Mouse (Mus musculus) stomach, embryonic 16.5 days (tissue): ENCODE results near the gene Ehd4. TPM values are rescaled to one million over a fixed set of nuclear protein-coding genes. Genes with fewer than 3 reads are reported as not detected.

ENCODE experiments used
- ATAC-seq: fragments of 200-750 bp; cut with Nextera tagmentation; 2 replicates; pipeline ENCODE4 v1.8.0; 2017; ENCODE audit warnings: moderate number of reproducible peaks, moderate TSS enrichment; ENCODE audit not compliant: insufficient read depth, low FRiP score
- H3K27ac ChIP-seq: fragments of 300-500 bp; sonication (generic); 2 replicates; pipeline ENCODE4 v1.5.1; 2014; ENCODE audit warnings: low read length
- H3K27me3 ChIP-seq: fragments of 300-500 bp; sonication (generic); 2 replicates; pipeline ENCODE4 v1.6.1; 2014; ENCODE audit warnings: low read length, control low read depth, mixed read lengths; ENCODE audit not compliant: control insufficient read depth, insufficient read depth
- H3K36me3 ChIP-seq: fragments of 300-500 bp; sonication (generic); 2 replicates; pipeline ENCODE4 v1.6.1; 2014; ENCODE audit warnings: low read length; ENCODE audit not compliant: control insufficient read depth, insufficient read depth
- H3K4me1 ChIP-seq: fragments of 300-500 bp; sonication (generic); 2 replicates; pipeline ENCODE4 v1.6.1; 2014; ENCODE audit warnings: low read length, control low read depth, mixed read lengths; ENCODE audit not compliant: control insufficient read depth, insufficient read depth
- H3K4me2 ChIP-seq: fragments of 300-500 bp; sonication (generic); 2 replicates; pipeline ENCODE4 v1.6.1; 2014; ENCODE audit warnings: low read depth, low read length, mixed read lengths
- H3K4me3 ChIP-seq: fragments of 300-500 bp; sonication (generic); replicated peaks from 2 replicates; pipeline ENCODE4 v1.5.1; 2014; ENCODE audit warnings: mild to moderate bottlenecking, low read length
- H3K9ac ChIP-seq: fragments of 300-500 bp; sonication (generic); 2 replicates; pipeline ENCODE4 v1.6.1; 2014; ENCODE audit warnings: low read length
- H3K9me3 ChIP-seq: fragments of 300-500 bp; sonication (generic); replicated peaks from 2 replicates; pipeline ENCODE4 v1.6.1; 2016; ENCODE audit warnings: low read length, control low read depth; ENCODE audit not compliant: control insufficient read depth
- WGBS: fragments of 180-500 bp; shearing (Covaris S2); extraction: QIAGEN DNeasy Blood & Tissue Kit; methylation state at CpG from one replicate; pipeline ENCODE4 v1.1.7; 2014; 5-methylcytosine and 5-hydroxymethylcytosine counted together
- polyA plus RNA-seq: library from polyadenylated mRNA; unstranded; fragments of >200 nt; fragmentation: Nextera tagmentation; extraction: Ambion mirVana; gene quantifications from 2 replicates; pipeline ENCODE4 v1.2.1, GENCODE M21; 2015

Gene Ehd4
- polyA plus RNA-seq, 1 experiment from 2014 or later, result 46.5 TPM

DNA sequence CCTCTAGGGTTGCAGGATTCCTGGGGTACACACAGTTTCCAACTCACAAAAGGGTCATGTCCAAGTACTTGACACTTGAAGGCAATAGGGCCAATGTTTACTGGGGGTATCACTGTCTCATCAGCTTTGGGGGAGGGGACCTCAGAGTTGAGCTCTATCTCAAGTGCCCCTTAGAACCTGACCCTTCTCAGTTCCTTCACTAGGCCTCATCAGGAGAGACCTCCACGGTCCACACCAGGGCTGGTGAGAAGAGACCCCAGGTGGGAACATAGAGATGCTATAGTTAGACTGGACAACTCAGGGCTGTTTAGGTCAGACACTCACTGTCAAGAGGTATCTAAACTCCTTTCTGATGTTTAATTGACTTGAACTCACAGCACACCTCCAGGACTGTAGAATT, 15.3 kb downstream of the Ehd4 start:
- no peak for ATAC-seq
- no peak overlapping the region for H3K4me3 ChIP-seq
- H3K27ac ChIP-seq, result no peak overlapping the region
- 0 out of 2 replicates have a peak, but pooled peaks cover 2% of the 10 kb centered on the region for H3K36me3 ChIP-seq
- no peak overlapping the region for H3K9ac ChIP-seq
- no peaks in the 10 kb centered on the region for H3K27me3 ChIP-seq
- no peak overlapping the region for H3K4me2 ChIP-seq
- peaks cover 14% of the 10 kb centered on the region; the same call in 1 of the 2 replicates for H3K4me1 ChIP-seq
- 87% methylated on average over 1 of the region's 1 CpGs for WGBS
- H3K9me3 ChIP-seq, result no peaks in the 10 kb centered on the region

DNA sequence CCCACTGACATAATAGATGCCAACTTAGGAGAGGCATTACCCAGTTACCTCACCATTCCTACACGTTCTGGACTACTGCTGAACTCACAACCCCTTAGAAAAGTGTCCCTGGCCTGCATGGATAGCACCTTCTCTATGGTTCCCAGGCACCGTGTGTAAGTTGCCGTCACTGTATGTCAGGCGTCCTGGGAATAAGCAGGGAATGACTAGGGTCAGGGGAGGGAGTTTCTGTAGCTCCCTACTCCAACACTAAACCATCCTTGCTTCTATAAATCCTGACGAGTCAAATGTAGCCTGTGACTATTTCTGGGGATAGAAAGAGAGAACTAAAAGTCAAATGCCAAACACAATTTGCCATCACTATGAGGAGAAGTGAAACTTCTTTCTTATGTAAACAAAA, 17.1 kb downstream of the Ehd4 start:
- no peak overlapping the region for H3K4me2 ChIP-seq
- peaks cover 14% of the 10 kb centered on the region; the same call in 1 of the 2 replicates for H3K4me1 ChIP-seq
- H3K4me3 ChIP-seq, result no peak overlapping the region
- no peak overlapping the region for H3K27ac ChIP-seq
- ATAC-seq, result no peak
- H3K9ac ChIP-seq, result no peak overlapping the region
- no peaks in the 10 kb centered on the region for H3K27me3 ChIP-seq
- no peaks in the 10 kb centered on the region for H3K9me3 ChIP-seq
- WGBS, result 65% methylated on average over 5 of the region's 5 CpGs
- 0 out of 2 replicates have a peak, but pooled peaks cover 2% of the 10 kb centered on the region for H3K36me3 ChIP-seq

DNA sequence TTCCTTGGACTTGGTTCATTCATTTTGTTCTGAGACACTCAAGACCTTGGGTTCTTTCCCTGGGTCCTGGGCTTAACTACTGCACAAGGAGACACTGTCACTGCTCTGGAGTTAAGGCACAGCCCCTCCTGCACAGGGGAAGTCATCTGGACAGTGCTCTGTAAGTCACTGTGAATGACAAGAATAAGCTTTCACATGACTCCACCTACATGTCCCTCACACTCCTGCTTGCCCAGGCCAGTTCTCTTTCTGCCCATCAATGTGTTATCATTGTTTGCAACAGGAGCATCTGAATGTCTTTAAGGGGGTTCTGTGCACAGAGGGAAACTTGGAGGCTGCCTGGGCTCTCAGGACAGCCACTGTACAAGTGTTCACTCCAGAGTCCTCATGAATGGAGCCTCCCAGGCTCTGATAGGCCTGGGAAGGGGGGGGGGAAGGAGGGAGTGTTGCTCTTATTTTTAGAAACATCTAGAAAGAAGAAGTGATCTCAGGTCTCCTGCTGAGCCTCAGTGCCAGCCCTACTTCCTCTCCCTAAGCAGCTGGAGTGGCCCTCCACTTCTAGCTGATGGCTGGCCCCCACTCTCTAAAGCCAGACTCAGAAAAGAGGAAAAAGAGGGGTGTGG, 19.8 kb downstream of the Ehd4 start:
- Histone ChIP-seq H3K27me3 (no peaks in the 10 kb centered on the region), H3K4me3 (no peak overlapping the region), H3K36me3 (0 out of 2 replicates have a peak, but pooled peaks cover 2% of the 10 kb centered on the region), H3K4me2 (no peak overlapping the region), H3K9me3 (no peaks in the 10 kb centered on the region), H3K27ac (no peak overlapping the region; the same call in 1 of the 2 replicates), H3K9ac (no peak overlapping the region; the same call in 1 of the 2 replicates), H3K4me1 (peaks cover 19% of the 10 kb centered on the region)
- no peak for ATAC-seq

DNA sequence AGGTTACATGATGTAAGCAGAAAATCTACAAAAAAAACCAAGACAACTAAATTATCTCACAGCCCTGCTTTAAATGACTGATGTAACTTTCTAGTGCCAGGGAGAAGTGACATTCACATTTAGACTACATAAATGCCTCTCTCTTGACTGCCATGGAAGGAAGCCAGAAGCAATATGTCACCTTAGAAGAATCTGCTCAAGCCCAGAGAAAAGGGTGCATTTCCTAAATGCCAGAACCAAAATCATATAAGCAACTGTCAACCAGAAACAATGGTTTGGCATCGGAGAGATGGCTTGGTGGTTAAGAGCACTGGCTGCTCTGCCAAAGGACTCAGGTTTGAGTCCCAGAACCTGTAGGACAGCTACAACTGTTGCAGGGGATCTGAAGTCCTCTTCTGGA, 22.5 kb downstream of the Ehd4 start:
- no peak overlapping the region for H3K27ac ChIP-seq
- no peak overlapping the region for H3K4me2 ChIP-seq
- H3K4me3 ChIP-seq, result no peak overlapping the region
- 0 out of 2 replicates have a peak, but pooled peaks cover 2% of the 10 kb centered on the region for H3K36me3 ChIP-seq
- no peaks in the 10 kb centered on the region for H3K9me3 ChIP-seq
- WGBS, result 48% methylated on average over 1 of the region's 1 CpGs
- peaks cover 32% of the 10 kb centered on the region for H3K4me1 ChIP-seq
- ATAC-seq, result no peak
- no peak overlapping the region for H3K9ac ChIP-seq
- no peaks in the 10 kb centered on the region for H3K27me3 ChIP-seq

DNA sequence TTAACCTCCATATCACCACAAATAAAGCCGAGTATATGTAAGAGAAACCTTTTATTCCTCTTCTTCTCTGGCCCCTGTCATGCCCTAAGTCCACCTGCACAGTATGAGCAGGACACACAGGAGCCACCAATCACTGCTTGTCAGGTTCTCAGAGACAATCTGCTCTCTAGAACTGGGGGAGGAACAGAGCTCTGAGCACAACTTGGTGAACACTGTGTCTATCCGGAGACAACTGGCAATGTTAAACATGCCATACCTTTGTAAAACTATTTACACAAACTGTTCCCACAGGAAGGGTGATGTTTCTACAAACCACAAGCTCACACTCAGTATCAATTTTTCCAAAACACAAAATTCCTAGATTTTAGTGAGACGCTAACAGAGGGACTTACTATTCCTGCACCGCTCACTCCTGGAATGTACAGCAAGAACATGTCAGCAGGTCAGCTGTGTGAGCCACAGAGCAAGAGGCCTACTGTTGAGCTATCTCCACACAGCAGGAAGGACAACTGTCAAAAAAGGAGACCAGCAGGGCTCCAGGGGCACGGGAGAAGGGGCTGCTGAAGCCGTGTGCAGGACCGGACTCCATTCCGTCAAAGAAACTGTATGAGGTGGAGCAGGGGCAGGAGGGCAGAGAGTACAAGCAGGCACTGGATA, 25.0 kb downstream of the Ehd4 start:
- Histone ChIP-seq H3K36me3 (no peaks in the 10 kb centered on the region), H3K4me3 (no peak overlapping the region)
- no peak for ATAC-seq

DNA sequence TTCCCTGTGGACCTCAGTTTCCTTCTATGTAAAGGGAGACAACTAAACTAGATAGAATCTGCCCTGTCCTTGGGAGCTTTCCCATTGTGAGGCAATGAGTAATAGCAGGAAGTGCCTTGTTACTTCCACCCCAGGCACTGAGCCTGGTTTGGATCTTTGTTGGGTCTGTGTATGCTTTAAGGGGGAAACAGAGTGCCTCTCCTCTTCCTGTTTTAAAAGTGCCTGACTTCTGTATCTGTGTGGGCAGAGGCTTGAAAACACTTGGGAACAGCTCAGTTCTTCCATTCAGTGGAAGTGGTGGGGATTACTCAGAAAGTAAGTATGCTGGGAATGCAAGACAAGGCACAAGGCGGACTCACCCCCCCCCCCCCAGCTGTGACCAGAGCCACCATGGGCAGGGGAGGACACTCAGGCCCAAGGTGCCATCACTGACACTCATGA, 25.8 kb downstream of the Ehd4 start:
- peak; percentile 56; the same call in 1 of the 2 replicates for ATAC-seq
- 60% methylated on average over 1 of the region's 1 CpGs for WGBS
- no peak overlapping the region for H3K9ac ChIP-seq
- no peak overlapping the region for H3K4me2 ChIP-seq
- H3K4me3 ChIP-seq, result no peak overlapping the region
- peak overlapping the region; percentile 84 for H3K27ac ChIP-seq
- H3K36me3 ChIP-seq, result no peaks in the 10 kb centered on the region
- H3K9me3 ChIP-seq, result no peaks in the 10 kb centered on the region
- H3K27me3 ChIP-seq, result no peaks in the 10 kb centered on the region
- H3K4me1 ChIP-seq, result peaks cover 32% of the 10 kb centered on the region

More for the DNA sequence above, 25.0 kb downstream of the Ehd4 start:
- Histone ChIP-seq H3K27me3 (no peaks in the 10 kb centered on the region), H3K9ac (no peak overlapping the region), H3K4me2 (no peak overlapping the region), H3K27ac (peak overlapping the region; percentile 84), H3K4me1 (peaks cover 28% of the 10 kb centered on the region), H3K9me3 (no peaks in the 10 kb centered on the region)
- 42% methylated on average over 8 of the region's 8 CpGs for WGBS

DNA sequence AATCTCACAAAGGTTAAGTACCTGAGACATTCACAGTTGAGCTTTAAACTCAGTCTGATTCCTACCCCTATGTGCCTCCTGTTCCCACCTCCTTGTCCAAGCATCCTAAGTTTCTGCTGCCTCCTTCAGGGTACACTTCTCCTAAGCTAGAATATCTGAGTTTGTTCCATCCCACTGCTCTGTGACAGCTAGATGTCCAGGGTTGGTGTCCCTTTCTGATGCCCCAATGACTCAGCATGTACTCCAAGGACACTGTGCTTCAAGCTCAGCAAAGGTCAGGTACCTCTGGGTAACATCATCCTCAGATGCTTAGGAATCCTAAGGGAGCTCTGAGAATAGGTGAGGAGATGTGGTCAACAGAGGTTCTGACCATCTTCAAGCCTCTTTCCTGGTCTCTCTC, 26.4 kb downstream of the Ehd4 start:
- no peak overlapping the region for H3K4me2 ChIP-seq
- no peaks in the 10 kb centered on the region for H3K9me3 ChIP-seq
- H3K4me1 ChIP-seq, result peaks cover 32% of the 10 kb centered on the region
- H3K27ac ChIP-seq, result peak overlapping the region; percentile 84
- H3K9ac ChIP-seq, result no peak overlapping the region
- H3K36me3 ChIP-seq, result no peaks in the 10 kb centered on the region
- H3K4me3 ChIP-seq, result no peak overlapping the region
- no peaks in the 10 kb centered on the region for H3K27me3 ChIP-seq
- ATAC-seq, result no peak

DNA sequence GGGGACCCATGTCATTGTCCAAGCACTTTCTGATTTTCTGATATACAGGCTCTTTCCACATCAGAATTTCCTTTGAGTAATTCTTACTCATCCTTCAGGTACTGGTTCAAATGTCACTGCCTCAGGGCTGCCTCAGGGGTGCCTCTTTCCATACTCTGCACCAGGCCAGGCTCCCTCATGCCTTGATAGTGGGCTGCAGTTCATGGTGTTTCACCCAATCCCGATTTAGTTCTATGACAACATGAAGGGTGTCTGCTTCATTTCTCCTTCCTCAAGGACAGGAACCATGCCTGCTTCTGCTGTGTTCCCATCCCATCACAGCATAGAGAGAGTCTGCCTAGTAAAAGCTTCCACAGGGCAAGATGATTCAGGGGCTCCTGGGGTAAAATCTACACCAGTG, 27.5 kb downstream of the Ehd4 start:
- Histone ChIP-seq H3K9ac (no peak overlapping the region), H3K36me3 (no peaks in the 10 kb centered on the region), H3K27ac (no peak overlapping the region), H3K4me2 (no peak overlapping the region), H3K9me3 (no peaks in the 10 kb centered on the region), H3K4me1 (peaks cover 37% of the 10 kb centered on the region), H3K27me3 (no peaks in the 10 kb centered on the region), H3K4me3 (no peak overlapping the region)
- ATAC-seq, result no peak
- 70% methylated on average over 1 of the region's 1 CpGs for WGBS

DNA sequence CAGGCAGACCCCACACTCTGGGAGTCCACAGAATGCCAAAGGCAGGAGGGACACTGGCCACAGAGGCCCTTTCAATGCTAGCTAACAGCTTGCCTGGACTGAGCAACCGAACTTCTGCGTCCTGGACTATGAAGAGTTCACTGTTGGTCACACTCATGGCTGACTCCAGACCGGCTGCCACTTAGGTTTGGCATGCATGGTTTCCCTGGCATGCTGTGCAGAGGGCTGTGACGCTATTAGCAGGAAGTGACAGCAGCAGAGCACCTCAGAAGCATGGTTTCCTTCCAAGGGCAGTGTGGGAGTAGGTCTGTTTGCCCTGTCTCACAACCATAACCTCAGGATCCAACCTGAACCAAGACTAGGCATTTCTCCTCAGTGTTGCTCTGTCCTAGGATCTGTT, 28.0 kb downstream of the Ehd4 start:
- Histone ChIP-seq H3K9me3 (no peaks in the 10 kb centered on the region), H3K27ac (no peak overlapping the region), H3K4me2 (no peak overlapping the region), H3K4me1 (peaks cover 37% of the 10 kb centered on the region), H3K4me3 (no peak overlapping the region), H3K9ac (no peak overlapping the region), H3K36me3 (no peaks in the 10 kb centered on the region), H3K27me3 (no peaks in the 10 kb centered on the region)
- ATAC-seq, result no peak
- 89% methylated on average over 4 of the region's 4 CpGs for WGBS
